Mouse (Mus musculus): ENCODE data around the gene Gm2696. TPM values are rescaled to one million over a fixed set of nuclear protein-coding genes. Genes with fewer than 3 reads are reported as not detected.
"Not testable (repeated sequence)": the region's sequence is repeated elsewhere in the genome, so short reads cannot be mapped to it uniquely, and the experiment has no call there.

Gm2696 gene
- polyA plus RNA-seq (2012; rRNA removed) (not detected in 2 replicates), polyA plus RNA-seq (2014; fragmentation: Nextera tagmentation; extraction: Ambion mirVana) (not detected in 2 replicates)

DNA sequence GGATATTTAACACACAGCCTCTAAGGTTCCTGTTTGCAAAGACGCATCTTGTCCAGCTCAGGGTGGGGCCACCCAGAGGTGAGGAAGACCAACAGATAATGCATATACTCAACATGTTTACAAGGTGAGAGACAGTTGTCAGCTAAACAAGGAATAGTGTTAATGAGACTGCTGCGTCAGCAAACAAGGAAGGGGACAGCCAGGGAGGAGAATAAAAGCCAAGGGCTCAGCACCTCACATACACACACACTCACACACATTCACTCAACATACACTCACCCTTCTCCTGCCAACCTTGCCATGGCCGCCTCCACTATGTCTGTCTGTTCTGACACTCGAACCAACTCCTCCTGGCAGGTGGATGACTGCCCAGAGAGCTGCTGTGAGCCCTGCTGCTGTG, at the start of gene Gm2696:
Gene Gm2696, plus strand, starts transcription at position 301 of the 400 bp plus-strand sequence.
- Histone ChIP-seq H3K9me3 (ENCODE audit: control insufficient read depth, low read length) (no peaks in the 10 kb centered on the region), H3K27ac (no peak within 1 kb of the TSS), H3K4me1 (replicated peaks; ENCODE audit: control insufficient read depth in 2 of 2, insufficient read depth in 2 of 2, low read length in 1 of 2) (no peaks in the 10 kb centered on the region), H3K27me3 (ENCODE audit: control insufficient read depth, insufficient read depth, low read length) (no peaks in the 10 kb centered on the region), H3K4me2 (ENCODE audit: low read depth) (no peak within 1 kb of the TSS), H3K4me3 (ENCODE audit: insufficient read depth in 1 of 2, low read depth in 2 of 2, low read length in 2 of 2) (no peak within 1 kb of the TSS), H3K36me3 (replicated peaks; ENCODE audit: control insufficient read depth, insufficient read depth, low read depth) (no peaks in the 10 kb centered on the region), H3K9ac (replicated peaks) (no peak within 1 kb of the TSS)
- DNase-seq (ENCODE audit: low read depth in 3 of 3, low spot score in 3 of 3) (no peak), ATAC-seq (ENCODE audit: insufficient read depth) (no peak)
- WGBS (ENCODE audit: insufficient replicate concordance), result 34% methylated on average over 4 of the region's 4 CpGs
- TF ChIP-seq EP300 (IDR thresholded peaks at IDR 0.05; ENCODE audit: low read depth), result no peak
- no peak for TF ChIP-seq CTCF (IDR thresholded peaks at IDR 0.05; ENCODE audit: low read depth)

DNA sequence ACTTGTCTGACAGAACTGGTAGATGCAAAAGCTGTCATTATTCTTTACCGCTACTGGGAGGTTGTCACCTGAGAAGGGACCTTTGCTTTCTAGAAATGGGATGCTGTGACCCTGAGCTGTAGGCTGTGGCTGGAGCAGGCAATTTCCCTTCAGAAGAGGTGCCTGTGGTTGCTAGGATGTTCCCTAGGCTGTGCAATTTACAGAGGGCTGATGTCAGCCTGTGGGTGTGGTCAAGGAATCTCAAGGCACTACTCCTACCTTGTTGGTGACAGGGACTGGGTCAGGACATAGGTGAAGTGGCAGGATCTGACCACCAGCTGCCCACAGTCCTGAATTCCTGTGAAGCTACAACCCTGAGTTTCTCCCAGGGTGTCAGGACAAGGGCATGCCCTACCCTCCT, 44.8 kb upstream of the Gm2696 start:
- no peak for ATAC-seq (ENCODE audit: insufficient read depth)
- Histone ChIP-seq H3K4me3 (ENCODE audit: insufficient read depth in 1 of 2, low read depth in 2 of 2, low read length in 2 of 2) (no peak overlapping the region), H3K9ac (replicated peaks) (no peak overlapping the region), H3K9me3 (ENCODE audit: control insufficient read depth, low read length) (no peaks in the 10 kb centered on the region), H3K36me3 (replicated peaks; ENCODE audit: control insufficient read depth, insufficient read depth, low read depth) (no peaks in the 10 kb centered on the region), H3K4me2 (ENCODE audit: low read depth) (no peak overlapping the region), H3K27ac (no peak overlapping the region), H3K27me3 (ENCODE audit: control insufficient read depth, insufficient read depth, low read length) (no peaks in the 10 kb centered on the region), H3K4me1 (replicated peaks; ENCODE audit: control insufficient read depth in 2 of 2, insufficient read depth in 2 of 2, low read length in 1 of 2) (no peaks in the 10 kb centered on the region)
- DNase-seq (ENCODE audit: low read depth in 3 of 3, low spot score in 3 of 3), result no peak
- TF ChIP-seq CTCF (IDR thresholded peaks at IDR 0.05; ENCODE audit: low read depth), result no peak
- no peak for TF ChIP-seq EP300 (IDR thresholded peaks at IDR 0.05; ENCODE audit: low read depth)
- 52% methylated on average over 1 of the region's 1 CpGs for WGBS (ENCODE audit: insufficient replicate concordance)

DNA sequence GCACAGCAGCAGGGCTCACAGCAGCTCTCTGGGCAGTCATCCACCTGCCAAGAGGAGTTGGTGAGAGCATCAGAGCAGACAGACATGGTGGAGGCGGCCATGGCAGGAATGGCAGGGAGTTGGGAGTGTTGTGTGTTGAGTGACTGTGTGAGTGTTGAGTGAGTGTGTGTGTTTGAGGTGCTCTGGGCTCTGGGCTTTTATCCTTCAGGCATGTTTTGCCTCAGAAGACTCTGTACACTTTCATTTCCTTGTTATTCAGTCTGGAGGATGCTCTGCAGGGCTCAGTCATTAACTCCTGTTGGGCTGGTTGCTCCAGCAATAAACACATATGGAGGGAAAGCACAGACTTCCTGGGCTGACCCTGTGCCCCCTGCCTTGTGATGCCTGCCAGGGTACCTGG, 43.3 kb upstream of the Gm2696 start, which contains the start of gene Gm3238:
Gene Gm3238, minus strand, starts transcription at position 101 of the 400 bp plus-strand sequence.
- not testable (repeated sequence) for H3K9me3 ChIP-seq (ENCODE audit: control insufficient read depth, low read length); H3K36me3 ChIP-seq (replicated peaks; ENCODE audit: control insufficient read depth, insufficient read depth, low read depth); H3K4me2 ChIP-seq (ENCODE audit: low read depth); H3K9ac ChIP-seq (replicated peaks); H3K27me3 ChIP-seq (ENCODE audit: control insufficient read depth, insufficient read depth, low read length); ATAC-seq (ENCODE audit: insufficient read depth); DNase-seq (ENCODE audit: low read depth in 3 of 3, low spot score in 3 of 3); H3K4me1 ChIP-seq (replicated peaks; ENCODE audit: control insufficient read depth in 2 of 2, insufficient read depth in 2 of 2, low read length in 1 of 2); H3K27ac ChIP-seq; H3K4me3 ChIP-seq (ENCODE audit: insufficient read depth in 1 of 2, low read depth in 2 of 2, low read length in 2 of 2)
- 20% methylated on average over 1 of the region's 1 CpGs for WGBS (ENCODE audit: insufficient replicate concordance)

GRCm38 (mm10) chr10:77772142-77772541, 42.3 kb upstream of the Gm2696 start:
- WGBS (ENCODE audit: insufficient replicate concordance), result 22% methylated on average over 1 of the region's 3 CpGs
- not testable (repeated sequence) for H3K4me2 ChIP-seq (ENCODE audit: low read depth); H3K4me3 ChIP-seq (ENCODE audit: insufficient read depth in 1 of 2, low read depth in 2 of 2, low read length in 2 of 2); H3K27me3 ChIP-seq (ENCODE audit: control insufficient read depth, insufficient read depth, low read length); DNase-seq (ENCODE audit: low read depth in 3 of 3, low spot score in 3 of 3); H3K9ac ChIP-seq (replicated peaks); H3K27ac ChIP-seq; H3K9me3 ChIP-seq (ENCODE audit: control insufficient read depth, low read length); ATAC-seq (ENCODE audit: insufficient read depth); H3K4me1 ChIP-seq (replicated peaks; ENCODE audit: control insufficient read depth in 2 of 2, insufficient read depth in 2 of 2, low read length in 1 of 2); H3K36me3 ChIP-seq (replicated peaks; ENCODE audit: control insufficient read depth, insufficient read depth, low read depth)

GRCm38 (mm10) chr10:77776844-77777243, 37.6 kb upstream of the Gm2696 start, which contains the start of gene Gm7138:
Gene Gm7138 (minus strand): TSS chr10:77776944.
- not testable (repeated sequence) for H3K9ac ChIP-seq (replicated peaks); H3K4me2 ChIP-seq (ENCODE audit: low read depth); ATAC-seq (ENCODE audit: insufficient read depth); H3K36me3 ChIP-seq (replicated peaks; ENCODE audit: control insufficient read depth, insufficient read depth, low read depth); H3K27ac ChIP-seq; H3K4me1 ChIP-seq (replicated peaks; ENCODE audit: control insufficient read depth in 2 of 2, insufficient read depth in 2 of 2, low read length in 1 of 2); H3K9me3 ChIP-seq (ENCODE audit: control insufficient read depth, low read length); H3K4me3 ChIP-seq (ENCODE audit: insufficient read depth in 1 of 2, low read depth in 2 of 2, low read length in 2 of 2); DNase-seq (ENCODE audit: low read depth in 3 of 3, low spot score in 3 of 3); H3K27me3 ChIP-seq (ENCODE audit: control insufficient read depth, insufficient read depth, low read length)
- WGBS (ENCODE audit: insufficient replicate concordance), result 33% methylated on average over 1 of the region's 1 CpGs

GRCm38 (mm10) chr10:77782442-77782841, 32.0 kb upstream of the Gm2696 start, which contains the start of gene Gm3250:
Gene Gm3250 (minus strand): TSS chr10:77782542.
- not testable (repeated sequence) for H3K9ac ChIP-seq (replicated peaks); H3K4me3 ChIP-seq (ENCODE audit: insufficient read depth in 1 of 2, low read depth in 2 of 2, low read length in 2 of 2); H3K4me2 ChIP-seq (ENCODE audit: low read depth); H3K36me3 ChIP-seq (replicated peaks; ENCODE audit: control insufficient read depth, insufficient read depth, low read depth); H3K4me1 ChIP-seq (replicated peaks; ENCODE audit: control insufficient read depth in 2 of 2, insufficient read depth in 2 of 2, low read length in 1 of 2); H3K27me3 ChIP-seq (ENCODE audit: control insufficient read depth, insufficient read depth, low read length); H3K9me3 ChIP-seq (ENCODE audit: control insufficient read depth, low read length); DNase-seq (ENCODE audit: low read depth in 3 of 3, low spot score in 3 of 3); H3K27ac ChIP-seq; ATAC-seq (ENCODE audit: insufficient read depth)
- WGBS (ENCODE audit: insufficient replicate concordance), result 50% methylated on average over 1 of the region's 1 CpGs

DNA sequence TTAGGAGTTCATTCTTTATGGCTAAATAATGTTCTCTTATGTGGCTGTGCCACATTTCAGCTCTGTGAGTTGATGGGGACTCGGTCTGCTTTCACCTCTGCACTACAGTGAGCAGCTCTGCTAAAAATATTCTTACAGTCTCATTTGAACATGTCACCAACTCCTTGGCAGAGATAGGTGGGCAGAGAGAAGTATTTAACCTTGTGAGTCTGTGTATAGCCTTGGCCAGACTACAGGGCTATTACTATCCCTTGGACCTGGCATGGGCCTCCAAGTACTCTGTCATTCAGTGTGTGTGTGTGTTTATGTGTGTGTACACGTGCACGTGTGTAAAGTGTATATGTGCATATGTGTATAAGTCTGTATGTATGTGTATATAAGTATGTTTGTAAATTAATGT, 31.1 kb upstream of the Gm2696 start:
- not testable (repeated sequence) for H3K4me1 ChIP-seq (replicated peaks; ENCODE audit: control insufficient read depth in 2 of 2, insufficient read depth in 2 of 2, low read length in 1 of 2); H3K27me3 ChIP-seq (ENCODE audit: control insufficient read depth, insufficient read depth, low read length); H3K9ac ChIP-seq (replicated peaks); H3K9me3 ChIP-seq (ENCODE audit: control insufficient read depth, low read length); H3K4me3 ChIP-seq (ENCODE audit: insufficient read depth in 1 of 2, low read depth in 2 of 2, low read length in 2 of 2); H3K4me2 ChIP-seq (ENCODE audit: low read depth); ATAC-seq (ENCODE audit: insufficient read depth); H3K27ac ChIP-seq; DNase-seq (ENCODE audit: low read depth in 3 of 3, low spot score in 3 of 3); H3K36me3 ChIP-seq (replicated peaks; ENCODE audit: control insufficient read depth, insufficient read depth, low read depth)
- 50% methylated on average over 1 of the region's 3 CpGs for WGBS (ENCODE audit: insufficient replicate concordance)

GRCm38 (mm10) chr10:77787876-77788275, 26.6 kb upstream of the Gm2696 start, which contains the start of gene Gm7137:
Gene Gm7137 (minus strand): TSS chr10:77788200.
- not testable (repeated sequence) for H3K36me3 ChIP-seq (replicated peaks; ENCODE audit: control insufficient read depth, insufficient read depth, low read depth); H3K9me3 ChIP-seq (ENCODE audit: control insufficient read depth, low read length); ATAC-seq (ENCODE audit: insufficient read depth); H3K27ac ChIP-seq; H3K9ac ChIP-seq (replicated peaks); DNase-seq (ENCODE audit: low read depth in 3 of 3, low spot score in 3 of 3); H3K4me1 ChIP-seq (replicated peaks; ENCODE audit: control insufficient read depth in 2 of 2, insufficient read depth in 2 of 2, low read length in 1 of 2); H3K4me3 ChIP-seq (ENCODE audit: insufficient read depth in 1 of 2, low read depth in 2 of 2, low read length in 2 of 2); H3K4me2 ChIP-seq (ENCODE audit: low read depth); H3K27me3 ChIP-seq (ENCODE audit: control insufficient read depth, insufficient read depth, low read length)
- no CpG with 5 or more reads among the region's 1 CpGs for WGBS (ENCODE audit: insufficient replicate concordance)
